Comparison of ENCODE assay signal across 9 mouse cellular contexts in the genomic region with DNA sequence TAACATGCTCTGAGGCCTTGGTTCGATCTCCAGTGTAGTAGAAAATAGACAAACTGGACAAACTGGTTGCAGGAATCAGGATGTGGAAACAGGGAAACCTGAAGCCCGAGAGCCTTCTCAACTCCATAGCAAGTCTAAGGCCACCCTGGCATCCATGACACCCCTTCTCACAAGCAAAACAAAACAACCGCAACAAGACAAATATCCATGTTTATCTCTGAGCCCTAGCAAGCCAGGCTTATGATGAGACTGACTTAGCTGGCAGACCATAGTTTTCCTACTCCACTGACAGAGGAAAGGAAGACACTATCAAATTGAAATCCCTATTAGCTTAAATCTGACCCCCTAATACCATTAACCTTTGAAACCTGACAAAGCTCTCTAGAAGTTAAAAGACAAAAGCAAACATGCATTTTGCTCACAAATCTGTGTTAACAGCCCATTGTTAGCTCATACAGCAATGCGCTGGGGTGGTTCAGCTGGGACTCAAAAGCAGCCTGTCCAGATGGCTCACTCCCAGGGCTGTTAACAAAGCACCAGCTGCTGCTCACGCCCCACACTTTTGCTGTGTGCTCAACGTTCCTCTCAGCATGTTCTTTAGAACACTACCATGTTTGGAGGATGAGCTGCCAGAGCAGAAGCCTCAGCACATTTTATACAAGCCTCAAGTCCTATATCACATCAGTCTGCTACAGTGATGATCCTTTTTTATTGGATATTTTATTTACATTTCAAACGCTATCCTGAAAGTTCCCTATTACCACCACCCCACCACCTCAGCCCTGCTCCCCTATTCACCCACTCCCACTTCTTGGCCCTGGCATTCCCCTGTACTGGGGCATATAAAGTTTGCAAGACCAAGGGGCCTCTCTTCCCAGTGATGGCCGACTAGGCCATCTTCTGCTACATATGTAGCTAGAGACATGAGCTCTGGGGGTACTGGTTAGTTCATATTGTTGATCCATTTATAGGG. TPM values are rescaled to one million over a fixed set of nuclear protein-coding genes. Genes with fewer than 3 reads are reported as not detected.
DNase-seq lines count a peak whose midpoint lies in the region; ATAC-seq lines count a peak whose summit lies in the region.
"Had no signal": no experiment of that assay in that cellular context is flagged by ENCODE, and none has a peak within 500 bp of the region (broad histone marks: within the 10 kb centered on the region; RNA-seq: fewer than 3 reads in every experiment).

No protein-coding gene starts in this region.

- H3K27ac ChIP-seq in neural tube, embryonic 12.5 days = no peak overlapping the region
- H3K27ac ChIP-seq: liver, embryonic 13.5 days had no signal

- H3K4me2 ChIP-seq in neural tube, embryonic 12.5 days (replicated peaks) = no peak overlapping the region
- H3K4me2 ChIP-seq: liver, embryonic 13.5 days had no signal

- no peaks in the 10 kb centered on the region for H3K36me3 ChIP-seq in neural tube, embryonic 12.5 days
- H3K36me3 ChIP-seq: liver, embryonic 13.5 days had no signal

- WGBS in neural tube, embryonic 12.5 days = 44% methylated on average over 8 of the region's 8 CpGs

- H3K4me1 ChIP-seq in neural tube, embryonic 12.5 days = no peaks in the 10 kb centered on the region; the same call in 1 of the 2 replicates
- H3K4me1 ChIP-seq: liver, embryonic 13.5 days had no signal

- H3K4me3 ChIP-seq in neural tube, embryonic 12.5 days = no peak overlapping the region
- H3K4me3 ChIP-seq: liver, embryonic 13.5 days had no signal

- no peaks in the 10 kb centered on the region for H3K27me3 ChIP-seq in neural tube, embryonic 12.5 days (replicated peaks)
- H3K27me3 ChIP-seq: liver, embryonic 13.5 days had no signal

- DNase-seq in heart, postnatal 14 days = peak; percentile 13 to 23
- DNase-seq in heart, postnatal 36 days = no peak
- peak; percentile 22 to 41 for DNase-seq in frontal cortex, postnatal 25 days (ENCODE audit: low spot score in 2 of 2)
- peak; percentile 70 to 89 for DNase-seq in left cerebral cortex, adult 9 months (ENCODE audit: low spot score in 2 of 2)
- DNase-seq in thymus, postnatal 36 days = no peak
- DNase-seq: liver, embryonic 13.5 days had no signal

- peak; percentile 97 for ATAC-seq in neural tube, embryonic 12.5 days (ENCODE audit: low FRiP score, low read depth)
- ATAC-seq in inflammation-experienced regulatory T-cells, adult 6 months = no peak
- ATAC-seq in monocyte, adult 5-6 weeks (replicated peaks; ENCODE audit: insufficient number of reproducible peaks, low FRiP score, low TSS enrichment, poor library complexity, severe bottlenecking) = no peak

- no peaks in the 10 kb centered on the region for H3K9me3 ChIP-seq in neural tube, embryonic 12.5 days
- H3K9me3 ChIP-seq: liver, embryonic 13.5 days had no signal

- intact Hi-C loops in heart, postnatal 14 days (cut with DNase I) = no loop called here
- intact Hi-C loops in heart, postnatal 36 days (cut with DNase I) = no loop called here

- H3K9ac ChIP-seq in neural tube, embryonic 12.5 days = no peak overlapping the region
- H3K9ac ChIP-seq: liver, embryonic 13.5 days had no signal

RNA-seq across cellular contexts. Expression of a gene that starts 24.0 kb away (rescaled TPM):
- not detected for total RNA-seq in heart, postnatal 14 days (2021)
- total RNA-seq in heart, postnatal 36 days (2021) = not detected
- polyA plus RNA-seq in neural tube, embryonic 12.5 days (2016; fragmentation: Nextera tagmentation; extraction: Ambion mirVana) = 2.6 and 3.3 TPM in 2 replicates
- not detected for polyA plus RNA-seq in inflammation-experienced regulatory T-cells, adult 6 months (2017; shearing (Covaris generic))
- not detected in 3 replicates for total RNA-seq in monocyte, adult 5-6 weeks (2017)
- polyA plus RNA-seq: liver, embryonic 13.5 days had no signal

Comparison
In these comparisons a context has a peak if more than half of its experiments do, and no peak if none do; other contexts are left out.
1. DNase-seq: peak in heart, postnatal 14 days (2 of 2), frontal cortex, postnatal 25 days (2 of 2) and left cerebral cortex, adult 9 months (2 of 2); none in heart, postnatal 36 days (0 of 2) and thymus, postnatal 36 days (0 of 2).